Mouse (Mus musculus) midbrain, embryonic 10.5 days (tissue): Measurements from ENCODE around the gene Col6a1. TPM values are rescaled to one million over a fixed set of nuclear protein-coding genes. Genes with fewer than 3 reads are reported as not detected.

Source experiments
- DNase-seq: peaks from one replicate; pipeline ENCODE4 v3.0.0-alpha.2; 2017; ENCODE audit warnings: low spot score
- H3K27ac ChIP-seq: fragments of 300-500 bp; sonication (generic); replicated peaks from 2 replicates; pipeline ENCODE4 v1.5.1; 2016; ENCODE audit warnings: mild to moderate bottlenecking
- H3K27me3 ChIP-seq: fragments of 300-500 bp; sonication (generic); 2 replicates; pipeline ENCODE4 v1.6.1; 2016; ENCODE audit warnings: low read depth, mild to moderate bottlenecking; ENCODE audit not compliant: poor library complexity, severe bottlenecking
- H3K36me3 ChIP-seq: fragments of 300-500 bp; sonication (generic); 2 replicates; pipeline ENCODE4 v1.6.1; 2016; ENCODE audit warnings: mild to moderate bottlenecking, moderate library complexity
- H3K4me1 ChIP-seq: fragments of 300-500 bp; sonication (generic); 2 replicates; pipeline ENCODE4 v1.6.1; 2016
- H3K4me3 ChIP-seq: fragments of 300-500 bp; sonication (generic); 2 replicates; pipeline ENCODE4 v1.5.1; 2016; ENCODE audit warnings: mild to moderate bottlenecking, moderate library complexity
- H3K9me3 ChIP-seq: fragments of 300-500 bp; sonication (generic); replicated peaks from 2 replicates; pipeline ENCODE4 v1.6.1; 2016; ENCODE audit warnings: mild to moderate bottlenecking
- WGBS: fragments of 180-500 bp; shearing (Covaris S2); methylation state at CpG from one replicate; pipeline ENCODE4 v1.1.7; 2016; 5-methylcytosine and 5-hydroxymethylcytosine counted together
- polyA plus RNA-seq: library from polyadenylated mRNA; unstranded; fragments of >200 nt; fragmentation: Nextera tagmentation; extraction: Ambion mirVana; gene quantifications from 2 replicates; pipeline ENCODE4 v1.2.1, GENCODE M21; 2016

The Col6a1 gene
- polyA plus RNA-seq, 1 experiment from 2014 or later, result 8.0 TPM

DNA sequence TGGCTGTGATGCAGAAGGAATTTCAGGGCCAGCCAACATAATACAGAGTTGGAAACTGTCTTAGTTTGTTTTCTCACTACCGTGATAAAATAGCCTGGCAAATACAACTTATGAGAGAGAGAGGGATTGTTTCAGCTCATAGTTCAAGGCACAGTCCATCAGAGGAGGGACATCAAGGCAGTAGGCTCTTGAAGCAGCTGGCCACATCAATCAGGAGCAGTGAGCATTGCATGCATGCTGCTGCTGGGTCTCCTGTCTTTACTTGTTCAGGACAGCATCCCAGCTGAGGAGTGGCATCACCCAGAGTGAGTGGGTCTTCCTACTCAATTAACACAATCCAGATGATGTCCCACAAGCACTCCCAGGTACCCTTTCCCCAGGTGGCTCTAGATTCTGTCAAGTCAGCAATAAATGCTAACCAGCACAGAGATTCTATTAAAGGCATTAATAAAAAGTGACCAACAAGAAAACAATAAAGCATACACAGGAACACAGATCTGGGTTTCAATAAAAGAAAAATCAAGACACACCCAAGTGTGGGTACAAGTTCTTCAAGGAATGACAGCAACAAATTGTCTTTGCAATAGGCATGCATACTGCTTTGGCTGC lies 58.7 kb downstream of the Col6a1 start:
- 96% methylated on average over 1 of the region's 1 CpGs for WGBS
- no peaks in the 10 kb centered on the region; the same call in 1 of the 2 replicates for H3K9me3 ChIP-seq
- no peak overlapping the region for H3K4me3 ChIP-seq
- no peak overlapping the region for H3K27ac ChIP-seq
- no peaks in the 10 kb centered on the region for H3K4me1 ChIP-seq
- no peak for DNase-seq
- no peaks in the 10 kb centered on the region for H3K36me3 ChIP-seq
- no peaks in the 10 kb centered on the region for H3K27me3 ChIP-seq

DNA sequence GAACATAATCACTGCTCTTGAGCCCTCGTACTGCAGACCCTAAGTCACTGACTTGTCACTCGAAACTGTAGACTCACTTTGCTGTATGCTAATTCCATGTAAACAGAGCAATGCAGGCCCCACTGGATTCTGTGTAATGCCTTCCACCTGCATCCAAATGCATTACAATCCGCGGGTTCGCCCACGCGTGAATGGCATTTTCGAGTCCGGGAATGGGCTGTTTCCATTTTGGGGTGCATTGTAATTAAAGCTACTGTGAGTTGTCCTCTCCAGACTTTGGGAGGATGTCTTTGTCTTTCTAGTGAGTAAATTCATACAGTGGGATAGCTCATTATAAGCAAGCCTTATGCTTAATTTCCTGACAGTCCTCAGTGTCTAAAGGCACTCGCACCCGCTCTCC lies 60.4 kb downstream of the Col6a1 start:
- Histone ChIP-seq H3K9me3 (no peaks in the 10 kb centered on the region; the same call in 1 of the 2 replicates), H3K27me3 (no peaks in the 10 kb centered on the region), H3K4me1 (no peaks in the 10 kb centered on the region), H3K36me3 (no peaks in the 10 kb centered on the region), H3K27ac (no peak overlapping the region), H3K4me3 (no peak overlapping the region)
- WGBS, result 89% methylated on average over 11 of the region's 11 CpGs
- DNase-seq, result no peak

DNA sequence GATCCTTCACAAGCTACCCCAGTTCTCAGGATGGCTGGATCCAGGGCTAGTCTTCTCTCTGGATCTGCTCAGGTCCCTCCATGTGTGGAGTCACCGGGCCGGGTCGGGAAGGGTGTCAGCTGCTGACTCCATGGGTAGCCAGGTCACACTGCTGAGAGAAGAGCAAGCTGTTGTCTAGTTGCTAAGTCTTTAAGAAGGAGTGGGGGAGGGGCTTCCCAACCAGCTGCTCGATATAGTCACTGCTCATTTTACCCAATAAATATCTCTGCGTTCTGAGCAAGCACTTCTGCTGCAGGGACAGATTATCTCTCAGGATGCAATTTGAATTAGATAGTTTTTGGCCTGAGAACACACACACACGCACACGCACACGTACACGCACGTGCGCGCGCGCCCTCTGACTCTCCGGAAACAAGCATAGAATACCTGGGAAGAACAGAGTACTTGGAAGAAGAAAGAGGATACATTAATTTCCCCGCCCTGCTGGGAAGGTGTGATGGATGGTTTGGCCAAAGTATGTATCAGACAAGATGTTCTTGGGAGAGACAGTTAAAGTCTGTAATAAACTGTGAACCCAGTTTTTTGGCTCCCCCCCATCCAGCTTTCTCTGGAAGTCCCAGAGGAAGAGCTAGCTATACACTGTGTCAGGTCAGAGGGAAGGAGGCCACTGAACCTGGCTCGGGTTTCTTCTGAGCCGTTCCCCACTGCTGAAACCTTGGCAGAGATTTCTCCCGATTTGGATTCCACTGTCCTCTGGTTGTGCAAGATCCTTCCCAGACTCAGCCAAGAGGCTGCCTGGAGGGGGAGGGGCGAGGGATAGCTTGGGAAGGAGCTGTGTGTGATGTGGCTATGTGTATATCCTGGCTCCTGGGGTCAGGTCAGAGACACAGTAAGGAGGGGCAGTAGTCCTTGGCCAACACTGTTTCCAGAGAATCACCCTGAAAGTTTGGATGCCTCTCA lies 61.5 kb downstream of the Col6a1 start:
- Histone ChIP-seq H3K4me3 (no peak overlapping the region), H3K27me3 (no peaks in the 10 kb centered on the region), H3K4me1 (no peaks in the 10 kb centered on the region), H3K36me3 (no peaks in the 10 kb centered on the region), H3K27ac (no peak overlapping the region), H3K9me3 (no peaks in the 10 kb centered on the region; the same call in 1 of the 2 replicates)
- DNase-seq, result no peak
- 85% methylated on average over 20 of the region's 20 CpGs for WGBS

Other genes with a start within 250 kb of the Col6a1 start
- gene Lss, start 194.6 kb downstream of the Col6a1 start, polyA plus RNA-seq, result 56.7 and 72.4 TPM in 2 replicates
- 0.12 TPM in 1 of 2 replicates, not detected in the other for gene Spatc1l, start 163.9 kb downstream of the Col6a1 start, polyA plus RNA-seq
- 0.04 TPM in 1 of 2 replicates, not detected in the other for gene Ftcd, start 150.5 kb downstream of the Col6a1 start, polyA plus RNA-seq
- gene Col6a2, start 102.5 kb downstream of the Col6a1 start, polyA plus RNA-seq, result 8.6 and 13.8 TPM in 2 replicates
- gene Pcbp3, start 235.7 kb upstream of the Col6a1 start, polyA plus RNA-seq, result 83.1 and 85.4 TPM in 2 replicates